Mouse (Mus musculus): ENCODE measurements around the gene Srrd. TPM values are rescaled to one million over a fixed set of nuclear protein-coding genes. Genes with fewer than 3 reads are reported as not detected.
A peak's percentile ranks its signal among the peaks of the same experiment; 100 is the strongest.

Srrd gene
- 1 to 10 TPM; 2.4 to 2.7 TPM for total RNA-seq (2021)
- long read RNA-seq, experiment 1, partial matches to known transcripts, result 6 of 14 reads
- long read RNA-seq, experiment 1, other reads (novel, unspliced or antisense), result 3 of 14 reads
- long read RNA-seq, experiment 2, partial matches to known transcripts, result 3 of 5 reads
- long read RNA-seq, experiment 2, other reads (novel, unspliced or antisense), result 2 of 5 reads

DNA sequence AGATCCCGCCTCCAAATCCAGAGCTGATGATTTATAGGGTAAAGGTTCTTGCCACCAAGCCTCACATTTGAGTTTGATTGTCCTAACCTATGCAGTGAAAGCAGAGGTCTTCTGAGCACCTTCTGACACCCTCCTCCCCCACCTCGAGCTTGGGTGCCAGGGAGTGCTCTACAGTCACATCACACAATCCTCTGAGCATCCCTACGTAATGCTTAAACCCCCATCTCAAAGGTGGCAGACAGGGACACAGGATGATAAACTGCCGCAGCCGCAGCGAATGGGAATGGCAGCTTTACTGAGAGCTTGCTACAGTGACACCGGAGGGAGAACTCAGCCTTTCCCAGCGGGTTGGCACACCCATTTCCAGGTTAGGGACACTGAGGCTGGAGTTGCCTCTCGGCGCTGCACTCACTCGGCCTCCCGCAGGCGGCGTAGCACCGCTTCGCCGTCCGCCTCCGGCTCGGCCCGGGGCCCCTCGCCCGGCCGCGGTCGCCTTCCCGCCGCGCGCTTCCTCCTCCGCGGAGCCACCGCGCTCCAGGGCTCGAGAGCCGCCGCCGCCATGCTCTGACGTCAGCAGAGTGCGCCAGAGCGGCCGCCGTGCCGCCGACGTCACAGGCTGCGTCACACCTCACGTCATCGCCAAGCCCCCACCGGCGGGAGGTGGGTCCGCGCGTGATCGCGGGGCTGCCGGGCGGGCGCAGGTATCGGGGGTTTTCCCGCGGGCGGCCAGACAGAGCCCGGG is at the start of gene Srrd, which contains the start of gene Hps4:
Srrd (minus strand) TSS at position 578 of the 742 bp plus-strand sequence.
Hps4 (plus strand) TSS at position 621 of the 742 bp plus-strand sequence.
- DNase-seq, result peak; percentile 76

DNA sequence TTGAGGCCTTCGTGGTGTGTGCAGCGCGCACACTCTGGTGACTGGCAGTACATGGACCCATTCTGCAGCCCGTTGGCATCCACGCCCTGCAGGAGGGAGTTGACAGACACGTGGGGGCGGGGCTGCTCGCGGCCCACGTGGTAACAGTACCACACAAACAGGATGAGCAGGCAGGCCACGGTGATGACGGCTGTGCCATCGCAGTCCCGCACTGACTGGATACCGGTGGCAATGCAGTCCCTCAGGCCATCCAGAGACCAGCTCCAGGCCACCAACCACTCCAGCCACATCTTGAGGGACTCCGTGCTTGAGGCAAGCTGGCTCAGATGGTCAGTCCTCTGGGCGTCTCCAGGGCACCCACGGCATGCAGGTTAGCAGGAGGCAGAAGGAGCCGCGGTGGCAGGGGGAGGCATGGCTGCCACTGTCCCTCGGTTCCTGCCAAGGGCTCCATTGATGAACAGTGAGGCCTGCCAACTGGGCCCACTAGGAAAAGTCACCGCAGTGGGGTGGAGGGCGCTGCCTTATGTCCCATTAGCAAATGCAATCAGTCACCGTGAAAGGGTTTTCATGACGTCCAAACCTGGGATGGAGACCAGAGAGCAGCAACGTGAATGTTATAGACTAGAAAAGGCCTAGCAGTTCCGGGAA is 49.0 kb upstream of the Srrd start:
- no peak for DNase-seq

DNA sequence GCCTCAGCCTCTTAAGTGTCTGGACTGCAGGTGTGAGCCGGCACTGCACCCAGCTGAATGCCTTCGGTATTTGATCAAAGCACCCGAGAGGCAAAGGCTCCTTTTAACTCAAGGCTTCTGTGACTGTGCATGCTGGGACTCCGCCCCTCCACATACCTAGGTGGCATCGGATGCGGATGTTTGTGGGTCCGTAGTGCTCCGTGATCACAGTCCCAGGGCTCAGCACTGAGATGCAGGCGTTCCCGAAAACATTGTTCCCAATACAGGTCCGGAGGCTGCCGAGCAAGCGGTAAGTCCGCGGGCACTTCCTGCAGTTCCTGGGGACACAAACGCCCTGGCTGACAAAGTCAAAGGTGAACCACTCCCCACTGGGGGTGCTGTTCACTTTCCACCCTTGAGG is 48.2 kb upstream of the Srrd start:
- DNase-seq, result no peak

DNA sequence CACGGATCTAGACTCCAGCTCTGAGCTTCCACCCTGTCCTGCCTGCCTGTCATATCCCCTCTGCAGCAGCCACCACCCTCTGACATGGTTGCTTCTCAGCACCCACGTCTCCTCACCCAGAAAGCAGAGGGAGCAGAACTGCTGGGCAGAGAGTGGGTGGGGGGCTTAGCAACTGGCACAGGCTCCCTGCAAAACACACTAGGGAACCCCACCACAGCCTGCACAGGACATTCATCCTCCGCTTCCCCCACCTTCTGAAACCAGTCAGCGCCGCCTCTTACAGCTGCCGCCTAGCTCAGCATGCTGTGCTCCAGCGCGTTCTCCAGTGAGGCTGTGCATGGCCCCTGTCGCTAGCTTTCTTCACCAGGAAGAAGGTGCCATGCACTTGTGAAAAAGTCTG is 46.5 kb upstream of the Srrd start:
- no peak for DNase-seq

DNA sequence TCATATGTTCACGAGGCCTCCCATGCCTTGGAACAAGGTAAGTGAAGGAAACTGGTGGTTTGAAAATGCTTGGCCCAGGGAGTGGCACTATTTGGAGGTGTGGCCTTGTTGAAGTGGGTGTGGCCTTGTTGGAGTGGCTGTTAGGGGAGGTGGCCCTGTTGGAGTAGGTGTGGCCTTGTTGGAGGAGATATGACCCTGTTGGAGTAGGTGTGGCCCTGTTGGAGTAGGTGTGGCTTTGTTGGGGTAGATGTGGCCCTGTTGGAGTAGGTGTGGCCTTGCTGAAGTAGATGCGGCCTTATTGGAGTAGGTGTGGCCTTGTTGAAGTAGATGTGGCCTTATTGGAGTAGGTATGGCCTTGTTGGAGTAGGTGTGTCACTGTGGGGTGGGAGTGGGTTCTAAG is 43.1 kb upstream of the Srrd start:
- no peak for DNase-seq

DNA sequence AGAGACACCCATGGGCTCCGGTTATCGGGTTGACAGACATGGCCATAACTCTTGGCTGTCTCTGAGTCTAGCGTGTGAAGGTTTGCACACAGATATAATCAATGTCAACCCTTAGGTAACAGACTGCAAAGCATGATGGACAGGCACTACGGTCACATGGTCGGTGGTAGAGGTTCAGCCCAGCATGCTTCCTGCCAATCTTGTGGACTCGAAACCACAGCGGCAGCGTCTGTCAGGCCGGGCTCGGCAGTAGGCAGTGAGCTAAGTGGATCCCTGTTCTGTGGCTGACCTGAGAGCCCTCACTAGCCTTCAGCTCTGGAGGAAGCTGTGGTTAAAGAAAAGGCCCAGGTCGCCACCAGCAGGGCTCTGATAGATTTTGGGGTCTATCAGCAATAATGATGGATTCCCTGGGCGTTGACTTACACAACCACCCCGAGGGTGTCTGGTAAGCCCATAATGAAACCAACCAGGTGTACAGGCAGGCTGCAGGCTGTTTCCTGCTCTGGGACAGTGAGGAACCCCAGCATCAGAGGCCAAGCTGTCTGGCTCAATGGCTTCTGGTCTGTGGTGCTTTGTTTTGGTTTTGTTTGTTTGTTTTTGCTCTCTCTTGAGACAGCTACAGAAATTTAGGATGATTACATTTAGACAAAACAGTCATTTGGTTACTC is 42.1 kb upstream of the Srrd start:
- DNase-seq, result no peak

DNA sequence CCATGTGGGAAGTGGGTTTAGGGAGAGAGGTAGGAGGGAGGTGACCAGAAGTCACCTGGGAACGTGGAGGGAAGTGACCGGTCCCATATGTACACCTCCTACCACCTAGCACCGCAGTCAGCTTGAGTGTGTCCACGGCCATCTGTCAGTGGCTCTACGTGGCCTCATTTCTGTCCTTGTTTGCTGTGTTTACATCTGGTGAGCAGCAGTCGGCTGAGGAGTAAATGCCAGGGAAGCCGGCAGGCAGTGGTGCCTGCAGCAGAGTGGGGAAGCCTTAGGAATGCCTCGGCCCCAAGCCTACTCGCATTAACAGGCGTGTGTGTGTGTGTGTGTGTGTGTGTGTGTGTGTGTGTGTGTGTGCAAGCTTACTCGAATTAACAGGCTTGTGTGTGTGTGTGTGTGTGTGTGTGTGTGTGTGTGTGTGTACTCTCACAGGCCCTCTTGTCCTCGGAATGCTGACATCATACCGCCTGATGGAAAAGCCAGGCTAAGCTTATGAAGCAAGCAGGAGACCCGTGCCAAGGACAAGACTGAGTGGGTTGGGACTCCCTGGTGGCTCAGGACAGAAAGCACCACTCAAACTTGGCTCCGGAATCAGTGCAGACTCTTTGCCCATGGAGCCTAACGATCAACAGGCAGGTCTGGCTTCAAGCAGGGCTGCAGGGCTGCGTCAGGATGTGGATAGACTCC is 39.9 kb upstream of the Srrd start:
- DNase-seq, result peak; percentile 70

DNA sequence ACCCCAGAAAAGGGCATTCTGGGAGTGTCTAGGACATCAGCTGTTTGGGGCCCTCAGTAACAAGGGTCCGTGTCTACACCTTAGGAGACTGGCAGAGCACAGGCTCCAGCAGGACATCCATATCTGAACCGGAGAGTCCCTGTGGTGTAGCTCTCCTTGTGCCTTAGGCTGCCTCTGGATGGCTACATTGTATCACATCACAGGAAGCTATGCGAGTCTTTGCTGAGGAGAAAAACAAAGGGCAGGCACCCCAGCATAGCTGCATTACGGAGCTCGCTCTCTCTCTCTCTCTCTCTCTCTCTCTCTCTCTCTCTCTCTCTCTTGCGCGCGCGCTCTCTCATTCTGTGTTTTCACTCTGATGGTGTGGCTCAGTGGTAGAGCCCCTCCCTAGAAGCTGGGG is 39.2 kb upstream of the Srrd start:
- DNase-seq, result no peak

DNA sequence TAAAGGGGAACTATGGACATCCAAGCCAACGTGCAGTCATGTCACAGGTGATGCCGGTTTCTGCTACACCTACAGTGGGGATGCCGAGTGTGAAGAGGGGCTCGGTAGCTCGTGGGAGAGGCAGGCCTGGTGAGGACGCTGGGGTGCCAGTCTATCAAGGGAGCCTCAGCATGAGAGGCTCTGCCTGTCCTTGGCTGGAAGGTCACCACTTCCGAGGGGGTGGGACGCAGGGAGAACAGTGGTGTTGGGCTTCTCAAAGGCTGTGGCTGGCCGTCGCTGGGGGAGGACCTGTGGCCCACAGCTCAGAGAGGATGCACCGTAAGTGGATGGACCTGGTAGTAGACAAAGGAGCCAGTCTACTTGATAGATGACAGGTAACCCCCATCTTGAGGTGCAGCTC is 38.3 kb upstream of the Srrd start:
- DNase-seq, result no peak

DNA sequence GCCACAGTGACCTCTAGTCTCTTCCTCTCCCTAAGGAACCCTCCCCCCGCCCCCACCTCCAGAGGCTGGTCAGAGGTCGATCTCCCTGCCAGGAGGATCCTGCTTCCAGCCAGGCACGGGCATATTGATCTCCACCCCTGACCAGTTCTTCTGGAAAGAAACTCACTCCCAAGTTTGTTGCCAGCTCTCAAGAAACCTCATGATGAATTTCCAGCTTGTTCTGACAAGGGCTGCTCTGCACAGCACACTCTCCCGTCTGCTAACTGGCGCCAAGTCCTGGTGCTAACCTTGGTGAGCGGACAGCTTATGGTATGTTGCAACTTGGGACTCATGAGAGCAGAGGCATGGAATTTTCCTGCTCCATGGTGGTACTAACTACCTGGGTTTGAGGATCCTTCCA is 35.9 kb upstream of the Srrd start:
- no peak for DNase-seq

DNA sequence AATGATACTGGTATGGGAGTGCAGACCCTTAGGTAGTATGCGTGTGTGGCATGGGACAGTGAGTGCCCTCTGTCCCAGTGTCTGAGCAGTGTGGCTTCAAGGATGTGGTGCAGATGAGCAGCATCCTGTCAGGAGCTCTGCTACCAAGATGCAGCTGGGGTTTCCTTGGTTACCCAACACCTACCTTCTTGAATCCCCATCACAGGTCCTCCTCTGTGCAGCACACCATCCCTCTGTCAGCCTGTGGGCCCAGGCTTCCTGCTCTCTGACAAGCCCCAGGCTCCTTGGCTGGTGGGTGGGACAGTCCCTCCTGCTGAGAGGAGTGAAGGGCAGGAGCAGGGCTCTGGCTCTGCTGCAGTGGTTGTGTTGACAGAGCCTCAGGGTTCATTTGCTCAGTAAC is 34.5 kb upstream of the Srrd start:
- no peak for DNase-seq

DNA sequence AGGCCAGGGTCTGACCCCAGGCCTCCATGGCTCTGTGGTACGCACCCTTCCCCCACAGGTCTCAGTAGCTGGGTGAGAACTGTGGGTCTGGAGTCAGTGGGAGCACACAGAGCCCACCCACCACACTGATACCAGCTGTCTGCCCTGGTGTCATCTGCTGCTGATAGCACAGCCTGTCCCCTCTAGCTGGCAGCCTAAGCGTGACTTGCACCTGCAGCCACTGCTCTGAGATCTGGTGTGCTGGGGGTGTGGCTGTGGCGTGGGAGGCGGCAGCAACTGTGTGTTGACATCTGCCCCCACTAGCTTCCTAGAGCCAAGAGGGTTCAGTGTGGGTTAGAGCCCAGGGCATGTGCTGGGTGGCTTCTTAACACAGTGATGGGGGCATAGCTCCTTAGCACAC is 33.3 kb upstream of the Srrd start:
- DNase-seq, result no peak

DNA sequence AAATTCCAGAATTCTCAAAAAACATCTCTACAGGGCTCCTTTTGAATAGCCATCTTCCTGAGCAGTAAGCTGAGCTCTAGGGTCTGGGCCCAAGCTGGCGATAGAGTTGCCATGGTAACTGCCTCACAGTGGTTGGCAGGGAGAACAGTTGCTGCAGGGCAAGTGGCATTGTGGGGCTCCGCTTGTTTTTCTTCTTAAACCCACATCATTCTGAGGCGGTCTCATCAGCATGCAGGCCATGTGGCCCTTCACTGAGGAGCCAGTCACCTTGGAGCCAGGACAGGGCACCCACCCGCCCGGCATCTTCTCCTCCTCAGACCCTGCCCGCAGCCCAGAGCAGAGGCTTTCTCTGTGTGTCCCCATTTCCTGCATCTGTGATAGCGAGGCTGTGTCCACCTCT is 29.1 kb upstream of the Srrd start:
- no peak for DNase-seq

DNA sequence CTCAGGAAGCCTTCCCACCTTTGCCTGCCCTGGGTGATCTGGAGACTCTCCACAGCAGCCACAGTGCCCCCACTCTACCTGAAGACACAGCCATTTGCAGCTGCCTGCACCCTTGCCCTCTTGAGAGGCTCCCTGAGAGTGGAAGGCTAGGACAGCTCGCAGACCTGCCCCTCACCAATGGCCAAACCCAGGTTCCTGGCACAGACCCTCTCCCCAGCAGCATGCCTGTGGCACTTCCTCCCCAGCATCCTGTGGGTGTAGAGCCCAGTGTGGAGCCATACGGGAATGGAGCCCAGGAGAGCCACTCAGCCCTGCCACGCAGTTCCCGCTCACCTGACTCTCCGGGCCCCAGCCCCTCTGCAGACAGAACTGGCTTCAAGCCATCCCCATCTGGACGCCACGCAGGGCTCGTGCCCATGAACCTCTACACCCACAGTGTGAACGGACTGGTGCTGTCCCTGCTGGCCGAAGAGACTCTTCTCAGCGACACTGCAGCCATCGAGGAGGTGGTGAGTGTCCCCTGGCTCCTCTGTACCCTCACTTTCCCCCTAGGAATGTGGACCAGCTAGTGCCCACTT is 27.5 kb upstream of the Srrd start:
- DNase-seq, result no peak

DNA sequence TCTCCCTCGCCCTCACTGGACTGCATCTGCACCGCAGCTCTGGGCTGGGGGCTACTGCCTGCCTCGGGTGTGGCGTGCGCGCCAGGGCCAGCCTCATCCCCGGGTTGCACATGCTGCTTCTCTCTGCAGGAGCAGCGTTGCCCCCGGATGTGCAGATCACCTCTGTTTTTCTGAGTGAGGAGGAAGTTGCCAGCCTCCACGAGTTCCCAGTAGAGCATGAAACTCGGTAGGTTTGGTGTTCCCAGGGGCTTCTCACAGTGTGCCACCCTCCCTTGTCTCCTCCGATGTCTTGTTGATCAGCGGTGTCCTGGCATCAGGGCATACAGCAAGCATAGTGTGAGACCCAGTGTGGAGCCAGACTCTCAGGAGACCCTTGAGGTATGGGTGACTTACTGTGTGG is 26.5 kb upstream of the Srrd start:
- no peak for DNase-seq

DNA sequence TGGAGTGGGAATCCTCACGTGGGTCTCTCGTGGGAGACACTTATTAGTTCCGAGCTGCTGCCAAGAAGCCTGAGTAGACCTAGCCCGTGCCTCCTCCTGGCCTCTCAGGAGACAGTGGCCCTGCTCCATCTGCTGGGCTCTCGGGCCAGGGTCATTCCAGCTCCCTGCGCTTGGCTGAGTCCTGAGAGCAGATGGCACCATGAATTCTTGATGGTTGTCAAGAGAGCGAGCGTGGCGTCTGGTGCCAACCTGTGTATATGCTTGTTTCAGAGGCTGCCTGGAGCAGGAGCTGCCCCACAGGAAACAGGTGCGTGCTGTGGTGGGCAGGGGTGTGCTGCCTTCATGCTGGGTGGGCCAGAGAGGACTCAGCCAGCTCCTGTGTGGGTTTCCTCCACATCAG is 25.8 kb upstream of the Srrd start:
- no peak for DNase-seq

DNA sequence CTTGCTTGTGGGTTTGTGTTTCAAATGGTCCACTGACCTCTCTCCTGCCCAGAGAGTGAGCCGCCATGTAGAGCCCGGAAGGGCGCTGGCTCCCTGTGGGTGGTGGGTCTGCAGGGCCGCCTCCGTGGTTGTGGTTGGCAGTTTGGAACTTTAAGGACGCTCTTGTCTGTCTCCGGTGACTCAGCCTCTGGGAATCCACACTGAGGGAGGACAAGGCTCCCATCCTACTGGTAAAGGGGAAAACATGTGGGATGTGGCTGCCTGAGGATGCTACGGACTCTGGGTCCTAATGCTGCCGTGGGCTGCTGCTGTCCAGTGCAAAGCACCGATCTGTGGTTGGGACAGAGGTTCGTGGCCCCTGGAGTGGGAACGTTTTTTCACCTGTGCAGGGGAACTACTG is 25.1 kb upstream of the Srrd start:
- no peak for DNase-seq

DNA sequence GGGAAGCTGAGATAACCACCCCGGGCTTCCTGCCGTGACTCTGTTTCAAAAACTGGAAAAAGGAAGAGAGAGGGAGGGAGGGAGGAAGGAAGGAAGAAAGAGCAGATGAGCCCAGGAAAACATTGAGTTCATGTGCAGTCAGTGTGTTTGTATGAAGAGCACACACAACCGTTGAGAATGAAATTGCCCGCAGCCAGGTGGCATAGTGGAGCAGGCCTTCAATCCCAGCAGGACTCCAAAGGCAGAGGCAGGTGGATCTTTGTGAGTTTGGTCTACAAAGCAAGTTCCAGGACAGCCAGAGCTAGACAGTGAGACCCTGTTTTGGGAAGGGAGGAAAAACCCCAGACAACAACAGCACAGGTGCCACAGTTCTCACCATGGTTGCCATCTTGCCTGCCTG is 24.5 kb upstream of the Srrd start:
- DNase-seq, result no peak

DNA sequence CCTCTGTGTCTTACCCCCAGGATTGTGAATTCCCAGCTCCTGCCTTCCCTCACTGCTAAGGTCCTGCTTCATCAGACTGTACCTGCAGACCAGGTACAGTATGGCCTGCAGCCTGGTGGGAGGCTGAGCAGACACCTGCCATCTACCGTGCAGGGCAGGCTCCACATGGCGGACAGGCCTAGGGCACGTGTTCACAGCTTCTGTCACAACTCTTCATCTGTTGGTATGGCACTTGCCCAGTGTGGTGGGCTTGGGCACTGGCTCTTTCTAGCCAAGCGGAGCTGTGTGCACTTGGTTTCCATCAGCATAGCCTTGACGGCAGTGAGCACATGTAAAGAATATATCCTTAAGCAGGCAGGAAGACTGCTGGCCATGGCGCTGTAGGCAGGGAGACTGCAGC is 24.0 kb upstream of the Srrd start:
- no peak for DNase-seq

DNA sequence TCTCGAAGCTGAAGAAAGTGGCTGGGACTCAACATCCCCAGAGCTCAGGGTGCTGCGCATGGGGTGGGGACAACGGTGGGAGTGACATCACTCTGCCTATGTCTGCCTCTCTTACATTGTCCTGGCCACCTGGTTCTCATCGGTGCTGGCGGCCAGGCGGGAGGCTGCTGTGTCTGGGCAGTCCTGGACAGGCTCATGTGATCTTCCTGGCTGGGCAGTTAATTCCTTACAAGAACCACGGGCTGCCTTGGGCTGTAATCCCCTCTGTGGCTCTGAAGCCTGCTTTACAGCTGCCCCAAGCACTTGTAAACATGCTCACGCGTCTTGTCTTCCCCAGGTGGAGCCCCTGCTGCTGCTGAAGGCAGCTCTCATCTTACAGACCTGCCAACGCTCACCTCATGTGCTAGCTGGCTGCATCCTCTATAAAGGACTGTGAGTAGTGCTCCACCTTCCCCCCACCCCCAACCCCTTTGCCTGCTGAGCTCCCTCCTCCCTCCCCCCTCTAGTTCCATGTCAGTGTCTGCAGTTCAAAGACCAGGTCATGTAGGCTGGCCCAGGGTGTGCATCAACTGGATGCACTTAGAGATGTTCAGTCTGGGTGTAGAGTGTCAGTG is 21.5 kb upstream of the Srrd start:
- DNase-seq, result no peak

DNA sequence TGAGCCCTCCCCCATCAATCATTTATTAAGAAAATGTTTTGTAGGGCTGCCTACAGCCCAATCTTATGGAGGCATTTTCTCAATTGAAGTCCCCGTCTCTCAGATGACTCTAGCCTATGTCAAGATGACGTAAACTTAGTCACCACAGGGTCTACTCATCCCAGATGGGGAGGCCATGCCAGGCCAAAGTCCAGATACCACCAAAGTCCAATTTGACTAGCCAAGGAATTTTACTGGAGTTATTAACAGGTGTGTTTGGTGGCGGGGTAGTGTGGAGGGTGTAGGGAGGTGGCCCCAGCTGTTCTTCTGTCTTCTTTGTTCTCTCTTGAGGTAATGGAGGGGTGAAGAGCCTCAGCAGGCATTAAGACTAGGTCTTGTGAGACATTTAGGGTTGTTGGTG is 17.2 kb upstream of the Srrd start:
- no peak for DNase-seq

DNA sequence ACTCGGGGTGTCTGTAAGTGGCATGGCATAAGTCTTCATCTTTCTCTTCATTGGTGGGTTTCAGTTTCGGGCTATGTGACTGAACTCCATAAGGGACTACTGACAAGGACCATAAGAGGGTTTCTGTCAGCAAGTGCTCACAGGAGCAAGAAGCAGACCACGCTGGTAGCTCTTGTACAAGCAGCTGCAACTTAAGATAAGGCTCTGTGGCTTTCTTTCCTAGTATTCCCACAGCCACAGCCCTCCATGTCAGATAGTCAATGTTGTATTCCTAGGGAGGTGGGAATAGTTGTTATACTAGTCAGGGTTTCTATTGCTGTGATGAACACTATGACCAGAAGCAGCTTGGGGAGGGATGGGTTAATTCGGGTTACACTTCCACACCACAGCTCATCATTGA is 16.7 kb upstream of the Srrd start:
- no peak for DNase-seq
